11 mouse cellular contexts compared by ENCODE assay signal in genomic region chr10:119640534-119640933, GRCm38 (mm10).
DNase-seq lines count a peak whose midpoint lies in the region; ATAC-seq and TF ChIP-seq lines count a peak whose summit lies in the region.
"Had no signal": no experiment of that assay in that cellular context is flagged by ENCODE, and none has a peak within 500 bp of the region (broad histone marks: within the 10 kb centered on the region; RNA-seq: fewer than 3 reads in every experiment).

No protein-coding gene starts in this region.

- no peak overlapping the region for H3K4me2 ChIP-seq in hindbrain, embryonic 11.5 days (replicated peaks; ENCODE audit: low read depth, low read length)
- H3K4me2 ChIP-seq: limb, embryonic 15.5 days had no signal

- 85% methylated on average over 10 of the region's 10 CpGs for WGBS in hindbrain, embryonic 10.5 days
- 83% methylated on average over 10 of the region's 10 CpGs for WGBS in hindbrain, embryonic 11.5 days
- 61% methylated on average over 10 of the region's 10 CpGs for WGBS in lung, adult 2 months

- no peak for TF ChIP-seq POLR2A in lung, adult 2 months (IDR thresholded peaks at IDR 0.05; ENCODE audit: borderline replicate concordance, extremely low read depth, low read depth, low read length)

- H3K36me3 ChIP-seq in hindbrain, embryonic 10.5 days = no peaks in the 10 kb centered on the region
- H3K36me3 ChIP-seq in hindbrain, embryonic 11.5 days (ENCODE audit: control insufficient read depth, insufficient read depth, low read length) = no peaks in the 10 kb centered on the region
- H3K36me3 ChIP-seq: limb, embryonic 15.5 days had no signal

- H3K9ac ChIP-seq in hindbrain, embryonic 11.5 days (ENCODE audit: low read depth, low read length) = no peak overlapping the region
- H3K9ac ChIP-seq: limb, embryonic 15.5 days had no signal

- peak overlapping the region; percentile 66; the same call in 1 of the 2 replicates for H3K27ac ChIP-seq in hindbrain, embryonic 10.5 days
- H3K27ac ChIP-seq in hindbrain, embryonic 11.5 days (ENCODE audit: low read depth, low read length) = no peak overlapping the region
- H3K27ac ChIP-seq: limb, embryonic 15.5 days had no signal

- H3K4me1 ChIP-seq in hindbrain, embryonic 10.5 days (replicated peaks) = peaks cover 31% of the 10 kb centered on the region
- H3K4me1 ChIP-seq in hindbrain, embryonic 11.5 days (replicated peaks; ENCODE audit: control insufficient read depth, insufficient read depth, low read length) = 0 out of 2 replicates have a peak, but pooled peaks cover 2% of the 10 kb centered on the region
- no peaks in the 10 kb centered on the region for H3K4me1 ChIP-seq in lung, adult 2 months (ENCODE audit: control insufficient read depth, insufficient read depth, low read length)

- no peaks in the 10 kb centered on the region for H3K27me3 ChIP-seq in hindbrain, embryonic 10.5 days (ENCODE audit: insufficient read depth, poor library complexity, severe bottlenecking)
- H3K27me3 ChIP-seq in hindbrain, embryonic 11.5 days (ENCODE audit: control insufficient read depth, insufficient read depth, low read length) = no peaks in the 10 kb centered on the region
- H3K27me3 ChIP-seq: limb, embryonic 15.5 days had no signal

- intact Hi-C loops in gastrocnemius, postnatal 14 days (cut with DNase I; ENCODE audit: low total_unique reads) = loop anchor here (10.0 kb wide), 1 partner anchor 484 kb away; no protein-coding TSS in a partner anchor

- no peak for TF ChIP-seq CTCF in lung, adult 2 months (IDR thresholded peaks at IDR 0.05; ENCODE audit: insufficient read depth, low read length)

- no peak for ATAC-seq in hindbrain, embryonic 11.5 days (ENCODE audit: low FRiP score)

- H3K9me3 ChIP-seq in hindbrain, embryonic 10.5 days = no peaks in the 10 kb centered on the region
- H3K9me3 ChIP-seq in hindbrain, embryonic 11.5 days (ENCODE audit: control insufficient read depth, low read length) = no peaks in the 10 kb centered on the region
- H3K9me3 ChIP-seq: limb, embryonic 15.5 days had no signal

- DNase-seq in adrenal gland, postnatal 14 days = peak; percentile 15
- DNase-seq in adrenal gland, adult (ENCODE audit: inconsistent age in 2 of 2, low spot score in 1 of 2) = no peak
- DNase-seq in hindbrain, embryonic 10.5 days (ENCODE audit: low spot score) = no peak
- DNase-seq in hindbrain, embryonic 11.5 days (ENCODE audit: low spot score) = no peak
- peak; percentile 5 for DNase-seq in lung, postnatal 10 days
- no peak for DNase-seq in lung, adult 2 months
- peak; percentile 61 for DNase-seq in retina, postnatal 1 day
- DNase-seq in gastrocnemius, postnatal 14 days = no peak
- DNase-seq: heart, postnatal 36 days; thymus, postnatal 4 days had no signal

- no peak overlapping the region for H3K4me3 ChIP-seq in hindbrain, embryonic 10.5 days
- H3K4me3 ChIP-seq in hindbrain, embryonic 11.5 days (ENCODE audit: low read depth, low read length) = no peak overlapping the region
- no peak overlapping the region for H3K4me3 ChIP-seq in lung, adult 2 months (replicated peaks; ENCODE audit: extremely low read depth, low read depth, low read length)
- H3K4me3 ChIP-seq: limb, embryonic 15.5 days had no signal

Comparison
In these comparisons a context has a peak if more than half of its experiments do, and no peak if none do; other contexts are left out.
1. DNase-seq: peak in adrenal gland, postnatal 14 days (single experiment), lung, postnatal 10 days (single experiment) and retina, postnatal 1 day (single experiment); none in adrenal gland, adult (0 of 2), hindbrain, embryonic 10.5 days (single experiment), hindbrain, embryonic 11.5 days (single experiment), lung, adult 2 months (single experiment) and gastrocnemius, postnatal 14 days (single experiment).